Mouse (Mus musculus): ENCODE results near the gene Nup85. TPM values are rescaled to one million over a fixed set of nuclear protein-coding genes. Genes with fewer than 3 reads are reported as not detected.

Nup85 gene
- polyA plus RNA-seq, 1 experiment from 2014 or later = 94.4 TPM

DNA sequence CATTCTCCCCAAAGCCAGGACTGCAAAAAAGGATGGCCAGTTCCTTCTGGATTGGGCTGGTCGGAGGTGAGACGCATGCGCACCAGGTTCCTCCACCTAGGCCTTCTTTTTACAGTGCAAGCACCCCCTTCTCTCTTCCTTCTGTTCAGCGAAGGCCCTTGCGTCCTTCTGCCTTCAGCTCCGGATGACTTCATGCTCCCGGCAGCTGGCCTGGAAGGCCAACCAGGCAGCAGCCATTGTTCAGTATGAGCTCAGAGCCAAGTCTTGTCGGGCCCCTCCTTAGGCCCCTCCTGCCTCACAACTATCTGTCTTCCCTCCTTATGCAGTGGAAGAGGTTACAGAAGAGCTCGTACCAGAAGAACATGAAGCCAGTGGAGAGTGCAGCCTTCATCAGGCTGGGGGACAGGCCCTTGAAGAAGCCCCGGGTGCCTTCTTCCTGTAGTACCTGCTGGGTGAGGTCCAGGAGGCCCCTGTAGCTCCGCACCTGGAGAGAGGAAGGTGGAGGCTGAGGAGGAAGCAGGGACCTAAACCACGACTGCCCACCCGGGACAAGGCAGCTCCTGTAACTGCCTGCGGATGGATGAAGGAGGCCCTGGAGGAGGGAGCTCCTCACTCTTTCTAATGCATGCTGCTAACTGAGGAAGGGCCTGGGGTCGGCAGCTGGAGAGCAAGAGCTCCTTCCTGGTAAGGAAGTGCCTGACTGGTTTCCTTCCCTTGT, 51.0 kb downstream of the Nup85 start:
- Histone ChIP-seq H3K4me1 (ENCODE audit: control insufficient read depth, low read depth, low read length) (peaks cover 21% of the 10 kb centered on the region), H3K27ac (ENCODE audit: low read length) (no peak overlapping the region), H3K9me3 (replicated peaks; ENCODE audit: control insufficient read depth, low read length) (no peaks in the 10 kb centered on the region), H3K36me3 (ENCODE audit: control insufficient read depth, insufficient read depth) (no peaks in the 10 kb centered on the region), H3K4me3 (ENCODE audit: low read depth, low read length) (no peak overlapping the region), H3K4me2 (ENCODE audit: low read depth, low read length) (no peak overlapping the region), H3K27me3 (ENCODE audit: control insufficient read depth, insufficient read depth, low read depth, low read length) (no peaks in the 10 kb centered on the region), H3K9ac (ENCODE audit: low read depth, low read length) (no peak overlapping the region)
- 76% methylated on average over 15 of the region's 15 CpGs for WGBS (ENCODE audit: insufficient replicate concordance)
- no peak for ATAC-seq (ENCODE audit: low read depth)

DNA sequence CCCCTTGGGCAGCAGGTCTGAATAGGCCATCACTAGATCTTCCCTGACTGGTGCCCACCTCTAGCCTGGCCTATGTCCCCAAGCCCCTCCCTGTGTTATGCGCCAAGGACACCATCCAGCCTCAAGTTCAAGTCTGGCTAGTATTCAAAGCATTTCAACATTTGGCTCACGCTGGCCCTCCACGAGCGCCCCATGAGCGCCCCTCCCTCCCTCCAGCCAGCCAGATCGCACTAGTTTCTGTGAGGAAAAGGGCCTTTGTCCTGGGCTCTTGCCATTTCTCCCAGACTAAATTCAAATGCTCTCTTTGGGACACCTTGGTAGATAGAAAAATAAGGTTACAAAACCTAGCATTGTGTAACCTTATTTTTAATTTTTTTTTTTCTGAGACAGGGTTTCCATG, 51.6 kb downstream of the Nup85 start:
- WGBS (ENCODE audit: insufficient replicate concordance) = 89% methylated on average over 6 of the region's 6 CpGs
- no peak overlapping the region for H3K9ac ChIP-seq (ENCODE audit: low read depth, low read length)
- no peak overlapping the region for H3K4me2 ChIP-seq (ENCODE audit: low read depth, low read length)
- no peaks in the 10 kb centered on the region for H3K9me3 ChIP-seq (replicated peaks; ENCODE audit: control insufficient read depth, low read length)
- no peaks in the 10 kb centered on the region for H3K27me3 ChIP-seq (ENCODE audit: control insufficient read depth, insufficient read depth, low read depth, low read length)
- H3K27ac ChIP-seq (ENCODE audit: low read length) = no peak overlapping the region
- no peaks in the 10 kb centered on the region for H3K36me3 ChIP-seq (ENCODE audit: control insufficient read depth, insufficient read depth)
- no peak for ATAC-seq (ENCODE audit: low read depth)
- peaks cover 21% of the 10 kb centered on the region for H3K4me1 ChIP-seq (ENCODE audit: control insufficient read depth, low read depth, low read length)
- H3K4me3 ChIP-seq (ENCODE audit: low read depth, low read length) = no peak overlapping the region

DNA sequence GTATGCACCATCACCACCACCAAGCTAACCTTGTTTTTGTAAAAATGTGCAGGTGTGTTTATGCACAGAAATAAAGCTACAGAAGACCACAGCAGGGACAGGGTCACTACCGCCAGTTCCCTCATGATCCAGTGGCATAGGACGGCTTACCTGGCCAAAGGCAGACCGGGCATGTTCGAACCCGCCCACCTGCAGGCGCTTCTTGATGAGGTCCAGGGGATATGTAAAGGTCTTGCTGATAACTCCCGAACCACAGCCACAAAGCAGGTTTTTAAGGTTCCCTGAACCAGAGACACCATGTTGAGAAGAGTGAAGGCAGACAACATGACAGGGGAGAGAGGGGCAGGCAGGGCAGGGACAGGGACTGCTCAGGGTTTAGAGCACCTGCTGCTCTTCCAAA, 52.1 kb downstream of the Nup85 start:
- H3K4me2 ChIP-seq (ENCODE audit: low read depth, low read length) = no peak overlapping the region
- no peak overlapping the region for H3K27ac ChIP-seq (ENCODE audit: low read length)
- WGBS (ENCODE audit: insufficient replicate concordance) = 80% methylated on average over 7 of the region's 7 CpGs
- peaks cover 20% of the 10 kb centered on the region for H3K4me1 ChIP-seq (ENCODE audit: control insufficient read depth, low read depth, low read length)
- no peak for ATAC-seq (ENCODE audit: low read depth)
- H3K9ac ChIP-seq (ENCODE audit: low read depth, low read length) = no peak overlapping the region
- no peaks in the 10 kb centered on the region for H3K36me3 ChIP-seq (ENCODE audit: control insufficient read depth, insufficient read depth)
- no peak overlapping the region for H3K4me3 ChIP-seq (ENCODE audit: low read depth, low read length)
- H3K27me3 ChIP-seq (ENCODE audit: control insufficient read depth, insufficient read depth, low read depth, low read length) = no peaks in the 10 kb centered on the region
- no peaks in the 10 kb centered on the region for H3K9me3 ChIP-seq (replicated peaks; ENCODE audit: control insufficient read depth, low read length)

DNA sequence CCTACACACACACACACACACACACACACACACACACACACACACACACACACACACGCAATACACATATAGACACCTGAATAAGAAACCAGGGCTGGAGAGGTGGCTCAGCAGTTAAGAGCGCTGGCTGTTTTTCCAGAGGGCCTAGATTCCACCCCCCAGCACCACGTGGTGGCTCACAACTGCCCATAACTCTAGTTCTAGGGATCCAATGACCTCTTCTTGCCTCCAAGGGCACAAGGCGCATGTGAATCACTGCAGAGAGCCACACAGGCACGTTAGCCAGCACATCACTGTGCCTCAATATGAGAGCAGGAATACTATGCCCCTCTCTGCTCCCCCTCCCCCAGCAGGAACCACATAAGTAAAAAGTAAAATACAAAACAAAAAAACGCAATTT, 52.7 kb downstream of the Nup85 start:
- Histone ChIP-seq H3K9me3 (replicated peaks; ENCODE audit: control insufficient read depth, low read length) (no peaks in the 10 kb centered on the region), H3K9ac (ENCODE audit: low read depth, low read length) (no peak overlapping the region), H3K27ac (ENCODE audit: low read length) (no peak overlapping the region), H3K4me3 (ENCODE audit: low read depth, low read length) (no peak overlapping the region), H3K36me3 (ENCODE audit: control insufficient read depth, insufficient read depth) (no peaks in the 10 kb centered on the region), H3K27me3 (ENCODE audit: control insufficient read depth, insufficient read depth, low read depth, low read length) (no peaks in the 10 kb centered on the region), H3K4me2 (ENCODE audit: low read depth, low read length) (no peak overlapping the region), H3K4me1 (ENCODE audit: control insufficient read depth, low read depth, low read length) (peaks cover 15% of the 10 kb centered on the region)
- 76% methylated on average over 6 of the region's 6 CpGs for whole genome bisulfite sequencing (ENCODE audit: insufficient replicate concordance)
- ATAC-seq (ENCODE audit: low read depth) = no peak

DNA sequence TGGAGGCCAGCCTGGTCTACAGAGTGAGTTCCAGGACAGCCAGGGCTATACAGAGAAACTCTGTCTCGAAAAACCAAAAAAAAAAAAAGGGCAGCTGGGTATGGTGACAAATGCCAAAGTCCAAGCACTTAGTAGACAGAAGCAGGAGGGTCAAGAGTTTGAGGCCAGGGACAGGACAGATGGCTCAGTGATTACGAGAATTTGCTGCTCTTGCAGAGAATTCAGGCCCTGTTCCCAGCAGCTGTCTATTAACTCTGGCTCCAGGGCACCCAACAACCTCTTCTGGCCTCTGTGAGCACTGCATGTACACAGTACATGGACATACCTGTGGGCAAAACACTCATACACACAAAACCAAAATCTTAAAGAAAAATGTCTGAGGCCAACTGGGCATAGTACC, 53.8 kb downstream of the Nup85 start:
- WGBS (ENCODE audit: insufficient replicate concordance) = 65% methylated on average over 1 of the region's 2 CpGs

DNA sequence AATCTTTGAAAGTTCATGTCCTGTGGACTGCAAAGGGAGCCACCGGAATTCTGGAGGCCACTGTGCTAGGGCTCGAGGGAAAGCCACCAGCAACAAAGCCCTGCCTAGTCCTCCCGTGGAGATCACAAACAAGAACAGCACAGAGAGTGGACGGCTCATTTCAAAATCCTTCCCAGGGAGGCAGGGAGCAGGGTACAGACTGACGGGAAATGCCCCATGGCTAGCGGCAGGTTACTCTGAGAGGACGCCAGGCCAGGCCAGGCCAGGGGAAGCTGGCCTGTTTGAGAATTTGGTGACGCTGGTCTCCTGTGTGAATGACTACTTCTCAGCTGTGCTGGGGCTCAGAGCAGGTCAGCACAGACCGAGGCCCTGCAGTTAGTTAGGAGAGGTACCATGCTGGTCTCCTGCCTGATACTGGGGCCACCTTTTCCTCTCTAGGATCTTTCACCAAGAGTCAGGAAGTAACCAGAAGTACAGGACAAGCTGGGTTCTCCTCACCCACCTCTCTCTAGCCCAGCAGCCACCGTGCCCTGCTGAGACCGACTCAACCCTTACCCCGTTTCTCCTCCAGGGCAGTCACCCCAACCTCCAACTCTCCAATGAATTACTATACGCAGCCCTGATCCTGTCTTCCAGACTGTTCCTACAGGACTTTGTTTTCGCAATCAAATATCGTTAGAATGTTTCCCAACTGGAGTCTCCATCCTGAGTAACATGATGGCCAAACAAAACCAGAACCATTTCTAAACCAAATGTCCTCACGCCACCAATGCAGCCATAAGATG, 54.7 kb downstream of the Nup85 start:
- H3K4me2 ChIP-seq (ENCODE audit: low read depth, low read length) = no peak overlapping the region
- peaks cover 3% of the 10 kb centered on the region; the same call in 1 of the 2 replicates for H3K36me3 ChIP-seq (ENCODE audit: control insufficient read depth, insufficient read depth)
- H3K4me3 ChIP-seq (ENCODE audit: low read depth, low read length) = no peak overlapping the region
- H3K27ac ChIP-seq (ENCODE audit: low read length) = no peak overlapping the region
- ATAC-seq (ENCODE audit: low read depth) = no peak
- peaks cover 2% of the 10 kb centered on the region for H3K4me1 ChIP-seq (ENCODE audit: control insufficient read depth, low read depth, low read length)
- no peaks in the 10 kb centered on the region for H3K9me3 ChIP-seq (replicated peaks; ENCODE audit: control insufficient read depth, low read length)
- H3K27me3 ChIP-seq (ENCODE audit: control insufficient read depth, insufficient read depth, low read depth, low read length) = no peaks in the 10 kb centered on the region
- no peak overlapping the region for H3K9ac ChIP-seq (ENCODE audit: low read depth, low read length)
- WGBS (ENCODE audit: insufficient replicate concordance) = 76% methylated on average over 16 of the region's 16 CpGs

More for the DNA sequence above, 53.8 kb downstream of the Nup85 start:
- H3K36me3 ChIP-seq (ENCODE audit: control insufficient read depth, insufficient read depth) = peaks cover 2% of the 10 kb centered on the region; the same call in 1 of the 2 replicates
- H3K27me3 ChIP-seq (ENCODE audit: control insufficient read depth, insufficient read depth, low read depth, low read length) = no peaks in the 10 kb centered on the region
- no peak overlapping the region for H3K9ac ChIP-seq (ENCODE audit: low read depth, low read length)
- ATAC-seq (ENCODE audit: low read depth) = no peak
- no peak overlapping the region for H3K4me2 ChIP-seq (ENCODE audit: low read depth, low read length)
- no peak overlapping the region for H3K4me3 ChIP-seq (ENCODE audit: low read depth, low read length)
- H3K4me1 ChIP-seq (ENCODE audit: control insufficient read depth, low read depth, low read length) = peaks cover 11% of the 10 kb centered on the region
- no peak overlapping the region for H3K27ac ChIP-seq (ENCODE audit: low read length)
- no peaks in the 10 kb centered on the region for H3K9me3 ChIP-seq (replicated peaks; ENCODE audit: control insufficient read depth, low read length)

DNA sequence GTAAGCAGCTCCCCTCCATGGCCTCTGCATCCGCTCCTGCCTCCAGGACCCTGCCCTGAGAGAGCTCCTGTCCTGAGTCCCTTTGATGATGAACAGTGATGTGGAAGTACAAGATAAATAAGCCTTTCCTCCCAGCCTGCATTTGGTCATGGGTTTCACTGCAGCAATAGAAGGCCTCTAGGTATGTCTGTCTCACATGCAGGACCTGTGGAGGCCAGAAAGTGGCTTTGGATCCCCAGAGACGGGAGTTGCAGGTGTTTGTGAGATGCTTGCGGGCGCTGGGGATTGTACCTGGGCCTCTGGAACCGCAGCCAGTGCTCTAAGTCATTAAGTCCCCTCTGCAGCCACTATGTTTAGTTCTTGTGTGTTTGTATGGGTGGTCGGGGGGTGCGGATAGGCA, 55.7 kb downstream of the Nup85 start:
- peaks cover 3% of the 10 kb centered on the region; the same call in 1 of the 2 replicates for H3K36me3 ChIP-seq (ENCODE audit: control insufficient read depth, insufficient read depth)
- no peak overlapping the region for H3K27ac ChIP-seq (ENCODE audit: low read length)
- no peaks in the 10 kb centered on the region for H3K9me3 ChIP-seq (replicated peaks; ENCODE audit: control insufficient read depth, low read length)
- H3K27me3 ChIP-seq (ENCODE audit: control insufficient read depth, insufficient read depth, low read depth, low read length) = no peaks in the 10 kb centered on the region
- no peak for ATAC-seq (ENCODE audit: low read depth)
- H3K4me1 ChIP-seq (ENCODE audit: control insufficient read depth, low read depth, low read length) = no peaks in the 10 kb centered on the region
- no peak overlapping the region for H3K9ac ChIP-seq (ENCODE audit: low read depth, low read length)
- H3K4me3 ChIP-seq (ENCODE audit: low read depth, low read length) = no peak overlapping the region
- no peak overlapping the region for H3K4me2 ChIP-seq (ENCODE audit: low read depth, low read length)
- 82% methylated on average over 7 of the region's 7 CpGs for WGBS (ENCODE audit: insufficient replicate concordance)

DNA sequence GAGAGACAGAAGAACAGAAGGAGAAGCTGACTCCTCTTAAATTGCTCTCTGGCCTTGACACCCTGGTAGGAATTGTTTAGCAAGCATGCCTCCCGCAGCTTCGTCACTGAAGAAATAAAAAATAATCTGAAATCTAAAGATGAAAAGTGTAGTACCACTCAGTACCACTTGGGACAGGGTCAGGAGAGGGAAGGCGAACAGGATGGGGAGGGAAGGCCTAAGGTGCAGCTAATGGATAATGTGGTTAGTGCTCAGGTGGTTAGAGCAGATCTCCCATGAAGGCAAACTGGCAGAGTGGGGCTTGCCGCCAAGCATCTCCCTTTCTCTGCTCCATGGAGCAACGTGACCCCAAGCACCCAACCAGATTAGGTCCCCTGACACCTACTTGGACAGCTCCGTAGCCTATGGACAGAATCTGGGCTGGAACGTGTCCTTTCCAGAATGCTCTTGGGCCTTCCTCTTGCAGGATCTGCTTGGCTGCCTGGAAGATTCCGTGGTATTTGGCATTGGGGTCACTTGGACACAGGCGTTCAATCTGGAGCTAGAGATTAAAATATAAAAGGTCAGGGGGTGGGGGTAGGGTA, 59.3 kb downstream of the Nup85 start:
- Histone ChIP-seq H3K4me1 (ENCODE audit: control insufficient read depth, low read depth, low read length) (peaks cover 10% of the 10 kb centered on the region), H3K9me3 (replicated peaks; ENCODE audit: control insufficient read depth, low read length) (no peaks in the 10 kb centered on the region), H3K36me3 (ENCODE audit: control insufficient read depth, insufficient read depth) (peaks cover 3% of the 10 kb centered on the region; the same call in 1 of the 2 replicates), H3K27me3 (ENCODE audit: control insufficient read depth, insufficient read depth, low read depth, low read length) (no peaks in the 10 kb centered on the region), H3K9ac (ENCODE audit: low read depth, low read length) (no peak overlapping the region), H3K27ac (ENCODE audit: low read length) (no peak overlapping the region), H3K4me3 (ENCODE audit: low read depth, low read length) (no peak overlapping the region), H3K4me2 (ENCODE audit: low read depth, low read length) (no peak overlapping the region)
- ATAC-seq (ENCODE audit: low read depth) = no peak
- 69% methylated on average over 9 of the region's 9 CpGs for WGBS (ENCODE audit: insufficient replicate concordance)

DNA sequence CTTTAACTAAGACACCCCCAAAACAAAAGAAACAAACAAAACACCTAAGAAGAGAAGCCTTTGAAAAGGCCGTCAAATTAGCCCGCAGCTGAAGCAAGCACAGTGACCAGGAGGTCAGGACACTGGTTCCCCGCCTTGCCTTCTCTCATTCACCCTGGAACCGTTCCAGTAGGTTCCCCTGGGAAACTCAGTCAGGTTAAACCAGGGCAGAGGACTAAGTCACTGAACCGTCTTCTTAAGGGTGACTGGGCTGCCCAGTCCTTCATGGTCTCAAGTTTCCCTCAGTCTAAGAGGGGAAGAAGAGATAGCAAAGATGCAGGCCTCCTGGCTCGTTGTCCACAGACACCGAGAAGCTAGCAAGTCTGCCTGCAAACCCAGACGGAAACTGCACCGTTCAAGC, 61.6 kb downstream of the Nup85 start:
- Histone ChIP-seq H3K4me3 (ENCODE audit: low read depth, low read length) (no peak overlapping the region), H3K9me3 (replicated peaks; ENCODE audit: control insufficient read depth, low read length) (no peaks in the 10 kb centered on the region)
- WGBS (ENCODE audit: insufficient replicate concordance) = 75% methylated on average over 9 of the region's 9 CpGs

More for the DNA sequence above, 61.6 kb downstream of the Nup85 start:
- H3K27ac ChIP-seq (ENCODE audit: low read length) = no peak overlapping the region
- H3K9ac ChIP-seq (ENCODE audit: low read depth, low read length) = no peak overlapping the region
- ATAC-seq (ENCODE audit: low read depth) = no peak
- H3K36me3 ChIP-seq (ENCODE audit: control insufficient read depth, insufficient read depth) = peaks cover 3% of the 10 kb centered on the region; the same call in 1 of the 2 replicates
- H3K4me1 ChIP-seq (ENCODE audit: control insufficient read depth, low read depth, low read length) = peaks cover 10% of the 10 kb centered on the region
- H3K4me2 ChIP-seq (ENCODE audit: low read depth, low read length) = no peak overlapping the region
- no peaks in the 10 kb centered on the region for H3K27me3 ChIP-seq (ENCODE audit: control insufficient read depth, insufficient read depth, low read depth, low read length)

All from liver, embryonic 16.5 days (tissue).